Mouse (Mus musculus) urinary bladder, postnatal 36 days (tissue): ENCODE results near the gene Cinp.

Experiments
- DNase-seq, 2 experiments: peaks; one replicate each; pipeline ENCODE4 v3.0.0; 2022; ENCODE audit warnings: low spot score in 2 of 2, mixed read lengths in 1 of 2

Cinp gene

DNA sequence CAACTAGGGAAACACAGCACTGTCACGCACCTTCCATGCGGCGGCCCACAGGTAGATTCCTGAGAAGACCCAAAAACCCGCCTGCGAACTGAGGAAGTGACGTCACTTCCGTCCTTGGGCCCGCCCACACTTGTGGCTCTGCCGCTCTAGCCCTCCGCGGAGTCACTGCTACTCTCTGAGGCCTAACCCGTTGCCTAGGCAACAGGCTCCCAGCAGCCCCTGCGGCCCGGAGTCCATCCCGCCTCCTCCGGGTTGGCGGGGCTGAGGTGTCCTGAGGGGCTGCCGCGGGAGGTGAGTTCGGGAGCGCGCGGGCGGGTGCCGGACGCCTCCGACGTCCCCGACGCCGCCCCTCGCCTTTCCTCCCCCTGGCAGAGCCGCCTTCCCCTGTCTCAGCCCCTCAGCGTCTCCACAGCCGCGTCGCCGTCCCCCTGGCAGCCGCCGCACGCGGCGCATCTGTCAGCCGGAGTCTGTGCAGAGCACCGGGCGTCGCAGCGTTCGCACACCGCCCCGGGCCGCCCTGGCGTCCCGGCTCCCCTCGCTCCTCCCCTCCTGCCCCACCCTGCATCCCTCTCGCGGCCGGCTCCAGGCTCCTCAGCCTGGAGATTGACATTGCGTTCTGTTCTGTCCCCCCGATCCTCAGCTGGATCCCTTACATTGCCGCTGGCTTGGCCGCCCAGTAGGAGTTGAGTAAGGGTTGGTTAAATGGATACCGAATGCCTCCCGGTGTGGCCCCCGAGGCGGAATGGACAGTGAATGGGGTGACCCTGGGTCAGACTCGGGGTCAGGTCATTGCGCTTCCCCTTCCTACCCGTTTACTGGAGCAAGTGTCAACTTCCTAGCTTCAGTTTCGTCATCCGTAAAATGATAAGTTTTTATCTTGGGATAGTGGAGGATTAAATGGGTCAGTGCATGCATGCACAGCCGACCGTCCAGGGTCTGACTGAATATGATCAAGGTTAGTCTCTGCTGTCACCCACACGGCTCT lies at the start of gene Cinp, which contains the start of gene Tecpr2:
Gene Cinp (minus strand): TSS at position 110 of the 985 bp plus-strand sequence.
Gene Tecpr2 (plus strand): TSS at position 229 of the 985 bp plus-strand sequence.
- peak; percentile 86 to 95 for DNase-seq

DNA sequence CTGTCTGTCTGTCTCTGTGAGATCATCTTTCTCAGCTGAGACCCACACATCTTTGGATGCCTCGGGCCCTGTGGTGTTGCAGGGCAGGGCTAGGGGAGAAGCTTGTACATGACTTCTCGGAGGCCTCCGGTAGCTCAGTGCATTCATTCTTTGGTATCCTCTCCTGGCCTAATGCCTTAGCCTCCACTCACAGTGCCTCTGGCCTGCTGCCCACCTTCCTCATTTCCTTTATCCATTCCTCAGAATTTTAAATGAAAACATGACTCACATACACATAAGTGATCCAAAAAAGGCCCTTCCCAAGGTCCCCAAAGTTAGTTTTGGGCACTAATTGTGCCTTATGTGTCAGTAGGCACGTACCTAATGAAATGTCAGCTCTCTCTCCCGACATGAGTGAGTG lies 48.6 kb upstream of the Cinp start:
- no peak for DNase-seq

DNA sequence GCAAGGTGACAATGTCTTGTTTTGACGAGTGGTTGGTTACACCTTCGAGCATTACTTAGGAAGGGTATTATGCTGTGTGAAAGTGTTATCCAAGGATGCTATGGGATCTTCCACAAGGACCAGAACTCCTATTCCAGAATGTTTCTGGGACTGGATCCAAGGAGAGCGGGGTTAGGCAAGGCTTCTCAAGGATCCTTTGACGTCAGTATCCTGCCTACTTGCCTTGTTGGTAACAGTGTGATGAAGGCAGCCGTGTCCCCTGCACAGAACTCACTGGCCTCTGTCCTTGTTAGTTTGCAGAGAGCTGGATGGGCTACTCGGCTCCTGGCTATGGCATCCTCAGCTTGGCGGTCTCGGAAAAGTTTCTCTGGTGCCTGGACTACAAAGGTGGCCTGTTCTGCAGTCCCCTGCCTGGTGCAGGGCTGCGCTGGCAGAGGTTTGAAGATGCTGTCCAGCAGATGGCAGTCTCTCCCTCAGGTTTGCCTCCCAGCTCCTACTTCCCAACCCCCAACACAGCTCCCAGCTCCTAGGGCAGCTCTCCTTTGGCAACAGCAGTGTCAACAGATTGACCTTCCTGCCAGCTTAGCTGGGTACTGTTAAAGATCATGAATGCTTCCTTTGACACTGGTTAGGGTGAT lies 47.2 kb upstream of the Cinp start:
- peak; percentile 71 to 75 for DNase-seq

DNA sequence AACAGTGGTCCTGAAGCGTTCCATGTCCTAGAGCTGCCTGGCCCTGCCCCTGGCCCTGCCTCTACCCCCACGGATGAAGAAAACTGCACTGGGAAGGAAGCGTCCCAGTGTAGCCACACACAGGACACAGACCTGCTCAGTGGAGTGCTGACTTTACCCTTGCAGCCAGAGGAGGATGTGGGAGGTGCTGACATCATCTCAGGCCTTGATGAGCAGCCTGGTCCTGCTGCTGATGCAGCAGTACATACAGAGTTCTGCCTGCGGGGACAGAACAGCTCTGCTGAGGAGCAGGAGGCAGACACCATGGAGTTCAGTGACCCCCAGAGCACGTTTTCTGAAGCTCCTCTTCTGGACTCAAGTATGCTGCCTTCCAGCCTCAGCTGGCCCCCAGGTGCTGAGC lies 43.9 kb upstream of the Cinp start:
- DNase-seq = no peak

DNA sequence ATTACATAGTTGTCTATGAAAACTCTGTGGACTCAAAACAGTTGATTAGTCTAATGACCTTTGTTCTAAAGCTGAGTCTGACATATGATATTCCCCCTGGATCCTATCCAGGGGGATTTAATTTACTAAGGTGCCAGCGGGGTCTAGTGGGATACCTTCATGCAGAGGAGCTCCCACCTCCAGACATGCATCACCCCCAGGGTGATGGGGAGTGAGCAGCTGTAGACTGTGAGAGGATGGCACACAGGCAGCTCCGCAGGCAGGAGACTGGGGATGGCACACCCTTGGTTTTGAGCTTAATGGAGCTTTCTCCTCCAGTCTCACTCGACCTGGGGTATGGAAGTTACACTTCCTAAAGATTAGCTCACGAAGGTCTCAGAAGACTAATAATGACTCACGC lies 32.6 kb upstream of the Cinp start:
- DNase-seq = no peak

DNA sequence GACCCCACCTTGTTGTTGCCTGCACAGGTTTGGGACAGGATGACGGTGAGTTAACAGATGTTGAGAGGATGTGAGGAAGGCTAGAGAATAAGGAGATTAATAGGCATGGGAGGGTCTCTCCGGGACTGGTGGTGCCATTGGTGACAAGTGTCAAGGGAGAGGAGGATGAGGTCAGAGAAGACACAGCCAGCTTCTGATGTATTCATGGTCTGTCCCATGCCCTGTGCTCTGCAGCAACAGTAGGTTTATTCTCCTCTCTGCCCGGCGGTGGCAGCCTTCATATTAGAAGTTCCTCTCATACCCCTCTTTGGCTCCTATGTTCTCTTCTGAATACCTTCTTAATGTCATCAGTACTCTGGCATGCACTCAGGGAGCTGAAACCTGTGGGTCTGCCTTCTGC lies 31.3 kb upstream of the Cinp start:
- DNase-seq = no peak

DNA sequence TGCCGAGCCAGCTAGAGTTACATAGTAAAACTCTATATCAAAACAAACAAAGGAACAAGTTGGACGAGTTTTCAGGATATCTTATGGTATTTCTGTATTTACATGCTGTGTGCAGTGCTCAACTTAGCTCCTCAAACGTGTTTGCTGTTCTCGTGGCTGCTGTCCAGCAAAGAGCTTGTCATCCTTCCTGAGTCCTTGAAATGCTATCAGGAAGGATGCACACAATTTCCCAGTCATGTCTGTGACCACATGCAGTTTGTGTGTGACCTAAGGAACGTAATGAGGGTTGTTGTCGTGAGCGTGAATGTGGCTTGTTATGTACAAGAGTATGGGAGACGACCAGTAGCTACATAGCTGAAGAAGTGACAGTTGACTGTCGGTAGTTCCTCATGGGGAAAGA lies 26.8 kb upstream of the Cinp start:
- DNase-seq = no peak

DNA sequence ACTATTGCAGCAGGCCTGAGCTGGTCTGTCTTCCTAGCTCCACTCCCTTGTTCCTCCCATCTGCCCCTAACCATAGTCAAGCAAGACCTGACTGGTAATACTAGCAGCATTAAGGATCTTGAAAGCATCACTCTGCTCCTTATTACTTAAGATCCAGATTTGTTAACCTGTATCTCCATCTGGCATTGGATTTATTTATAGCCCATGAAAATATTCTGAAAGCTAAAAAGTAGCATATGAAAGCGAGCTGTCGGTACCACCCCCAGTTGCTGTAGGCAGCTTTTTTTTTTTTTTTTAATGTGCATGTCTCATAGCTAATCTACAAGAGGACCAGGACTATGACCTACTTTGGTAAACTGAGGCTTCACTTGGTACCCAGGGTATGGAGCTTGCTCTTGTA lies 21.0 kb upstream of the Cinp start:
- DNase-seq = no peak

DNA sequence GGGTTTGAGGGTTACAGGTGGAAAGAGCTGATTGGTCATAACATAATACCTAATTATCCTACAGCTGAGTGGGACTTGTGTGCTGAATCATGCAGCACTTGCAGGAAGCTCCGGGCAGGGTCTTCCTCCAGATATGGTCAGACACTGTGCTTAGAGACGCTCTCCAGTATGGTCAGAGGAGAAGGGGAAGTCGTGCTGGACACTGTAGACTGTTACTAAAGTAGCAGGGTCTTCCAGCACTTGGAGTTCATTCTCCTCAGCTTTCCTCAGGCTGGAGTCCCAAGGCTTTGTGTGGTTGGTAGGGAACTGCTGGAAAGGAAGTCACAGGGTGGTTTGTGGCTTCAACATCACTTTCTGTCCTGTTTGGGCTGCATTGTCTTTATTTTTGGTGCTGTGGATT lies 18.9 kb upstream of the Cinp start:
- DNase-seq = no peak

DNA sequence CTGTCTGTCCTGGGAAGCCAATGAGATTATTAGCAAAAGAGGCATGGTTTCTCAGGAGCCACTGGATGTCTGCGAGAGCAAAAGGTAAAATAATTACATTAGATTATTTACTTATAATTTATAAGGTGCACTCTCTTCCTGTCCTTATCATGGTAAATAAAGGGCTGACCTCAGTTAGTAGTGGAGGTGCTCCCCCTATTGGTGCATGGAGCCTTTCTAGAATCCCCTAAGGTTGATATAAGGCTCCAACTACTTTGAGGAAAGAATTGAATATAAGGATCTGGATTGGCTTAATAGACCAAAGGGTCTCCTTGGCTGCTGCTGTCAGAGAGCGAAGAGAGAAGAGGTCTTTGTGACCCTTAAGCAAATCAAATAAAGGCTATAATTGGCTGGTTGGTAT lies 14.6 kb upstream of the Cinp start:
- no peak for DNase-seq

DNA sequence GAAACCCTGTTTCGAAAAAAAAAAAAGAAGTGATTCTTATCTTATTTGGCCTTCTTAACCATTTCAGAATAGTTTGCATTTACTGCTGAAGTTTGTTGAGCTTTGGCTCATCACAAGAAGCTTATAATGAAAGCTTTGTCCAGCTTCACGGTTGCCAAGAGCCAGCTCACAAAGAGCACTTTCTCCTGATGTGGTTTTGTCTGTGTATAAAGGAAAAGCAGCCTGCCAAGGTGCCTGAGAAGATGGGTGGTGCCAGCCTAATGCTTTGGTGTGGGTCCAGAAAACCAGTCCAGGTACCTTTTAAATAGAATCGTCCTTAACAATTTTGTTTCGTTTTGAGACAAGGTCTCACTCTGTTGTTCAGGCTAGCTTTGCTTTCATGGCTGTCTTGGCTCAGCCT lies 13.2 kb upstream of the Cinp start:
- DNase-seq = no peak

DNA sequence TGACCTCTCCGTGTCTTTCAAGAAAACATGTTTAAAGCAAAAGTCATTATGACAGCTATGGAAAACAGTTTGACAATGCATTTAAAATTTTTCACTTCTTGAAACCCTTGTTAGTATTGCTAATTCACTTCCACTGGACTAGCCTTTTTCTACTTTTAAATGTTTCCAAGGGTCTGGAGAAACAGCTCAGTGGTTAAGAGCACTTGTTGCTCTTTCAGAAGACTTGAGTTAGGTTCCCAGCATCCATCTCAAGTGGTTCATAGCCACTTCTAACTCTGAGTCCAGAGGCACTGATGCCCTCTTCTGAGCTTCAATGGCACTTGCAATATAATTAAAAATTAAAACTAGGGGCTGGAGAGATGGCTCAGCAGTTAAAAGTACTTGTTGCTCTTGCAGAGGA lies 2.9 kb upstream of the Cinp start:
- DNase-seq = no peak

DNA sequence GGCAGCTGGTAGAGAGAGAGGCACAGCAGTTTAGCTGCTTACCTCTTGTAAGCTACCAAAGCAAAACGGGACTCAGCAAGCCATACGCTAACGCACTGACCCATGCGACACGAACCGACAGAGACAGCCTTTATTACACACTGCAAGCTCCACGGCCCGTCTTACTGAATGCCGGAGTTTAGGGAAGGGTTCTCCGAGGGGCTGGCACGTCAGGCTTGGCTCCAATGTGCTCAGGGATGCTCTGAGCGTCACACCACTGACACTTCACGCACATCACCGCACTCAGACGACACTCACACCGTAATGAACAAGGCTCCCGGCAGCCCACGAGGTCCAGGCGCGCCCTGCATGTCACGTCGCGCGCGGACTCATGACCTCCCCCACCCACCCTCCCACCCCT lies 339 bp downstream of the Cinp start:
- DNase-seq = no peak

DNA sequence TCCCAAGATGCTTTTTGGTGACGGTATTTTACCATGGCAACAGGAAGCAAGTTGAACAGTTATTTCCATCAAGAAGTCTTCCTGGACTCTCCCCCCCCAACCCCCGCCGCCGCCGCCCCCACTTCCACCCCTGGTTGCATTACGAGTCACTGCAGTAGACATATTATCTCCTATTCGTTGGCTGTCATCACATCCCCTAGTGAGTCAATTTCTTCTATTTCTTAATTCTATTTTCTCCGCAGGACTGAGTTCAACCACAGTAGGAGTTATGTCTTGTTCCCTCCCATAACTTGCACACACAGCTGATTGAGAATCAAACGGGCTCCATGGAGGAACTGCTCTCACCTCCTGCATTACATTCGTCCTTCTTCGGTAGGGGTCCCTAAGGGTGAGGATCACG lies 839 bp downstream of the Cinp start:
- DNase-seq = no peak

DNA sequence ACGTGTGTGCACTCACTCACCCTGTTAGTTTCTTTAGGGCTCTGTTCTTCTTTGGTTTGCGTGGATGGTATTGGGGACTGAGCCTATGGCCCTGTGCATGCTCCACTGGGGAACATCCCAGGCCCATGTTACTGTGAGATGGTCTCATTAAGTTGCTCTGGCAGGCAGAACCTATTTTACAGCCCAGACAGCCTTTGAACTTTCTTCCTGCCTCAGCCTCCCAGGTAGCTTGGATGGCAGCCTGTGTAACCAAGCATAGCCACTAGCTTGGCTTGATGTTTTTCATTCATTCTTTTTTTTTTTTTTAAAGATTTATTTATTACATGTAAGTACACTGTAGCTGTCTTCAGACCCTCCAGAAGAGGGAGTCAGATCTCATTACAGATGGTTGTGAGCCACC lies 3.7 kb downstream of the Cinp start:
- DNase-seq = no peak

DNA sequence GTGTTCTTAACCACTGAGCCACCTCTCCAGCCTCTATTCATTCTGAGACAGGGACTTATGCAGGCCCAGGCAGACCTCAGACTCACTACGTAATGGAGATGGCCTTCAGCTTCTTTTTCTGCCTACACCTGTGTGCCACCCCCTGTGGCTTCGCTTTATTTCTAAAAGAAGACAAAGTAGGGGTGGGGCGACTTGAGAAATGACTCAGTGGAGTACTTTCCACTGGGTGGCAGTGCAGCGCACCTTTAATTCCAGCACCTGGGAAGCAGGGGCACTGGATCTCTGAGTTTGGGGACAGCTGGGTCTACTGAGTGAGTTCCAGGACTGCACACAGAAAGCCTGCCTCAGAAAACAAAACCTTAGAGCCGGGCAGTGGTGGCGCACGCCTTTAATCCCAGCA lies 6.7 kb downstream of the Cinp start:
- DNase-seq = no peak

DNA sequence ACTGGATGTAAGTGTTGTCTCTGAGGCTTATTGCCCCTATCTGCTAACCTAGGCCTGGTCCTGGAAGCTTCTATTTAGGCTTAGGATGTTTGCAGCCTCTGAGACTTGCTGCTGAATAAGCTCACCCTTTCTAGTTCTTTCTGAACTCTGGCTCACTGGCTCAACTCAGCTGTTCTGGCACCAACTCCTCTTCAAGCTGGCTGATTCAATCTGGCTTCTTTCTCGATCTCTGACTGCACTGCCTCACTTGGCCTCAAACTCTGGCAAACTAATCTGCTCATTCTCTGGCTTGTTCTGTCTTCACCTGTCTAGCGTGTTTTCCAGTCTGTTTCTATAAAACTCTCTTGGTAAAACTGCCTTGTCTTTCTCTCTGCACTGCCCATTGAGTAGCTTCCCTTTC lies 13.6 kb downstream of the Cinp start:
- DNase-seq = no peak

DNA sequence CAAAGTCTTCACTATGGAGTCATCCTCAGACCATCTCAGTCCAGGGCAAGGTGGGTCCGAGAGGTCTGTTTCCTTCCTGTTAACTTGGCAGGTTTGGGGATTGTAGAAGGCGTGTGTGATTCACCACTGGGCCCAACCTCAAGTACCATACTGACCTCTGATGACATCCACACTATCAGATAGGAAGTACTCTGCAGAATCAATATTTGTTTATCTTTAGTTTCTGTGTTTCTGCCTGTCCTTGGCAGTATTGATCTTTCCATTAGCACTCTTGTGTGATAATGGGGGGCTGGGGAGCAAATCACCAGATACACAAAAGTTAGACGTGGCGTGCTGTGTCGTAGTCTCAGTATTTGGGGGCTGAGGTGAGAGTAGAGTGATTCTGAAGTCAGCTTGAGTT lies 17.7 kb downstream of the Cinp start:
- DNase-seq = no peak

DNA sequence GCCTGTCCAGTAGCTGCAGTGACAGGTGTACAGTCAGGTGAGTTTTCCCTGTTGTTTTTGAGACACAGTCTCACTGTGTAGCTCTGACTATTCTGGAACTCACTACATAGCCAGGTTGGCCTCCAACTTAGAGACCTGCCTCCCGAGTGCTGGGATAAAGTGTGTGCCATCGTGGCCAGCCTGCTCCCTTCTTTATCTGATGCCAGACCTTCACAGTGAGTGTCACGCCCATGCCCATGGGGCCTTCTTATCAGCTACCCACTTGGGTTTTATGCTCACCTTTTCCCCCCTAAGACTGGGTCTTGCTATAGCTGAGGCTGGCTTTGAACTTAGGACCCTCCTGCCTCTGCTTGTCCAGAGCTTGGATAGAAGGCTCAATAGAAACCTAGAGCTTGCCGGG lies 18.8 kb downstream of the Cinp start:
- DNase-seq = no peak

DNA sequence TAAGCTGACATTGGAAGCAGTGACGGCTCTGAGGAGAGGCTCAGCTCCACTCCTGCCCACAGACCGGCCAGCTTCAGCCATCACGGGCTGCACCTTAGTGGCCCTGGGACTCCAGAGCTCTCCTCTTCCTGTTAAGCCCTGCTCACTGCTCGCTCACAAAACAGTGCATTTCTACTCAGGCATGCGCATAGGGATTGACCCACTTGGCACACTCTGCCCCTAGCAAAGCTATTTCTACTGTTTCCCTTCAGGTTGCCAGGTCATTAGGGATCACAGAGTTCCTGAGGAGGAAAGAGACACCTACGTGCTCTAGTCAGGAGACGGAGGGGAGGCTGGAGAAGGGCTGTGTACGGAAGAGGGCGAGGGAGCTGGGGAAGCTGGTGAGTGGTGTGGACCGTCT lies 23.0 kb downstream of the Cinp start:
- no peak for DNase-seq

DNA sequence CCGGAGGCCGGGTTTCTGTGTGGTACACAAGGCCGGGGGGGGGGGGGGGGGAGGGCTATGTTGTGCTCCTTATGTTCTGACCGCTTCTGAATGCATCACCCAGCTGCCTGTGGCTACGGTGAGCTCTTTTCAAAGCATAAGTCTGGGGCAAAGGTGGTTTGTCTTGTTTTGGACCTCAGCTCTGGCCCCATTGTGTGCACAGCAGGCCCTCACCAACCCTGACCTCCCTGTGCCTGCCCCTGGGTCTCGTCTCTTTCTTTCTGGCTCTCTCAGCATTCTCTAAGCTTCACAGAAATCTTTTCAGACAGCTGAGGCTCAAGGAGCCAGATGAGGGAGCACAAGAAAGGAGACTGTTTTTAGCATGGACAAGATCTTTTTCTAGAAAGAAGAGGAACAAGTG lies 23.4 kb downstream of the Cinp start:
- DNase-seq = no peak

DNA sequence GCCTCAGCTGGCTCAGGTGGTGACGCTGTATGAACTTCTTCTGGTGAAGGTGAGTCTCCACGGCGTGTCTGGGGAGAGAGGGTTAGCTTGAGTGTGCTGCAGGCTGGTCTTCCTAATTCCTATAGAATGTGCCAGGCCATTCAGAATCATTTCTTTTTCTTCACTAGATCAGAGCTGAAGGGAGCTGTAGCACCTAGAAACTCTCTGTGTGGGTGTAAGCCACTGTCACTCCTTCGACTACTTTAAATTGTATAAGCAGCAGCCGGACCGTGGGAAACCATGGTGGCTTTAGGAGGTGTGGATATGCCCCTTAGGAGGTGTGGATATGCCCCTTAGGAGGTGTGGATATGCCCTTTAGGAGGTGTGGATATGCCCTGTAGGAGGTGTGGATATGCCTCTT lies 24.9 kb downstream of the Cinp start:
- no peak for DNase-seq

DNA sequence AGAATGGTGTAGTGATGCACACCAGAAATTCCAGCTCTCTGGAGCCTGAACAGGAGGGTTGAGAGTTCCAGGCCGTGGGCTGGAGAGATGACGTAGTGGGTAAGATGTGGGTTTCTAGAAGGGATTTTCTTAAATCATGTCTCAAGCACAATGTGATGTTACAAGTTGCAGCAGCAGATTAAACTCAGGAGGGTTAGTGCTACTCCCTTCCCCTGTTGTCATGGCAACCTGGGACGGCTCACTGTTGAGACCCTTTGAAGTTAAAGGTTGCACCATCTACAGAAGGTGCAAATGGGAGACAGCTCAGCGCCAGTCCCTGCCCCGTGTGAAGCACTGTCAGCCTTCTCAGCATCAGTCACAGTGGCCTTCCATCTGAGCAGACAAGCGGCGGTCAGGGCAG lies 27.7 kb downstream of the Cinp start:
- no peak for DNase-seq
